Mouse (Mus musculus): ENCODE measurements around the gene Catsper3. TPM values are rescaled to one million over a fixed set of nuclear protein-coding genes. Genes with fewer than 3 reads are reported as not detected.
A peak's percentile ranks its signal among the peaks of the same experiment; 100 is the strongest.

Catsper3 gene
- total and polyA plus RNA-seq, 2 experiments: not detected

GRCm38 (mm10) chr13:55836786-55837780 is 52.7 kb downstream of the Catsper3 start:
- no peaks in the 10 kb centered on the region for H3K79me2 ChIP-seq (ENCODE audit: control insufficient read depth, insufficient read depth, low read length)
- no peaks in the 10 kb centered on the region for H3K36me3 ChIP-seq (ENCODE audit: control insufficient read depth, insufficient read depth, low read length)
- H3K9ac ChIP-seq (ENCODE audit: low read depth, low read length): no peak overlapping the region
- no peaks in the 10 kb centered on the region for H3K4me1 ChIP-seq (ENCODE audit: control insufficient read depth, insufficient read depth, low read length)
- H3K27ac ChIP-seq (replicated peaks; ENCODE audit: insufficient read depth, low read depth, low read length): no peak overlapping the region
- 5% methylated on average over 32 of the region's 32 CpGs for WGBS
- no peak for DNase-seq (ENCODE audit: extremely low read depth, low read depth, low spot score)
- H3K4me3 ChIP-seq (ENCODE audit: insufficient read depth, low read depth, low read length): no peak overlapping the region
- H3K27me3 ChIP-seq (ENCODE audit: control insufficient read depth, insufficient read depth, low read length): peaks cover 29% of the 10 kb centered on the region
- TF ChIP-seq CTCF (IDR thresholded peaks at IDR 0.05; ENCODE audit: low read depth, low read length): no peak
- TF ChIP-seq POLR2A (IDR thresholded peaks at IDR 0.05; ENCODE audit: extremely low read depth, insufficient read depth, low read length): no peak

- Histone ChIP-seq H3K27me3 (ENCODE audit: control insufficient read depth, insufficient read depth, low read length) (peaks cover 19% of the 10 kb centered on the region), H3K79me2 (ENCODE audit: control insufficient read depth, insufficient read depth, low read length) (no peaks in the 10 kb centered on the region), H3K9ac (ENCODE audit: low read depth, low read length) (no peak overlapping the region), H3K4me3 (ENCODE audit: insufficient read depth, low read depth, low read length) (no peak overlapping the region), H3K36me3 (ENCODE audit: control insufficient read depth, insufficient read depth, low read length) (no peaks in the 10 kb centered on the region), H3K4me1 (ENCODE audit: control insufficient read depth, insufficient read depth, low read length) (no peaks in the 10 kb centered on the region), H3K27ac (replicated peaks; ENCODE audit: insufficient read depth, low read depth, low read length) (no peak overlapping the region)
- 56% methylated on average over 14 of the region's 14 CpGs for WGBS
- TF ChIP-seq POLR2A (IDR thresholded peaks at IDR 0.05; ENCODE audit: extremely low read depth, insufficient read depth, low read length) (no peak), CTCF (IDR thresholded peaks at IDR 0.05; ENCODE audit: low read depth, low read length) (no peak)
- no peak for DNase-seq (ENCODE audit: extremely low read depth, low read depth, low spot score)
Observed at GRCm38 (mm10) chr13:55840223-55840622, 55.9 kb downstream of the Catsper3 start.

- H3K36me3 ChIP-seq (ENCODE audit: control insufficient read depth, insufficient read depth, low read length): no peaks in the 10 kb centered on the region
- no peak overlapping the region for H3K9ac ChIP-seq (ENCODE audit: low read depth, low read length)
- H3K27me3 ChIP-seq (ENCODE audit: control insufficient read depth, insufficient read depth, low read length): peaks cover 14% of the 10 kb centered on the region
- 92% methylated on average over 1 of the region's 1 CpGs for WGBS
- TF ChIP-seq POLR2A (IDR thresholded peaks at IDR 0.05; ENCODE audit: extremely low read depth, insufficient read depth, low read length): no peak
- peak; percentile 45; the same call in 1 of the 2 replicates for TF ChIP-seq CTCF (IDR thresholded peaks at IDR 0.05; ENCODE audit: low read depth, low read length)
- H3K4me3 ChIP-seq (ENCODE audit: insufficient read depth, low read depth, low read length): no peak overlapping the region
- DNase-seq (ENCODE audit: extremely low read depth, low read depth, low spot score): no peak
- H3K79me2 ChIP-seq (ENCODE audit: control insufficient read depth, insufficient read depth, low read length): no peaks in the 10 kb centered on the region
- no peak overlapping the region for H3K27ac ChIP-seq (replicated peaks; ENCODE audit: insufficient read depth, low read depth, low read length)
- peaks cover 7% of the 10 kb centered on the region; the same call in 1 of the 2 replicates for H3K4me1 ChIP-seq (ENCODE audit: control insufficient read depth, insufficient read depth, low read length)
Observed at GRCm38 (mm10) chr13:55843700-55844099, 59.3 kb downstream of the Catsper3 start.

- H3K4me1 ChIP-seq (ENCODE audit: control insufficient read depth, insufficient read depth, low read length): peaks cover 7% of the 10 kb centered on the region; the same call in 1 of the 2 replicates
- H3K9ac ChIP-seq (ENCODE audit: low read depth, low read length): no peak overlapping the region
- WGBS: 22% methylated on average over 10 of the region's 10 CpGs
- H3K27ac ChIP-seq (replicated peaks; ENCODE audit: insufficient read depth, low read depth, low read length): no peak overlapping the region
- no peaks in the 10 kb centered on the region for H3K79me2 ChIP-seq (ENCODE audit: control insufficient read depth, insufficient read depth, low read length)
- no peaks in the 10 kb centered on the region for H3K36me3 ChIP-seq (ENCODE audit: control insufficient read depth, insufficient read depth, low read length)
- H3K4me3 ChIP-seq (ENCODE audit: insufficient read depth, low read depth, low read length): no peak overlapping the region
- H3K27me3 ChIP-seq (ENCODE audit: control insufficient read depth, insufficient read depth, low read length): peaks cover 12% of the 10 kb centered on the region
- TF ChIP-seq POLR2A (IDR thresholded peaks at IDR 0.05; ENCODE audit: extremely low read depth, insufficient read depth, low read length) (no peak), CTCF (IDR thresholded peaks at IDR 0.05; ENCODE audit: low read depth, low read length) (no peak)
- no peak for DNase-seq (ENCODE audit: extremely low read depth, low read depth, low spot score)
Observed at GRCm38 (mm10) chr13:55847805-55848204, 63.4 kb downstream of the Catsper3 start.

GRCm38 (mm10) chr13:55848604-55849190 is 64.3 kb downstream of the Catsper3 start:
- Histone ChIP-seq H3K9ac (ENCODE audit: low read depth, low read length) (no peak overlapping the region), H3K4me3 (ENCODE audit: insufficient read depth, low read depth, low read length) (no peak overlapping the region), H3K27ac (replicated peaks; ENCODE audit: insufficient read depth, low read depth, low read length) (no peak overlapping the region), H3K79me2 (ENCODE audit: control insufficient read depth, insufficient read depth, low read length) (no peaks in the 10 kb centered on the region), H3K27me3 (ENCODE audit: control insufficient read depth, insufficient read depth, low read length) (peaks cover 12% of the 10 kb centered on the region), H3K4me1 (ENCODE audit: control insufficient read depth, insufficient read depth, low read length) (peaks cover 7% of the 10 kb centered on the region; the same call in 1 of the 2 replicates), H3K36me3 (ENCODE audit: control insufficient read depth, insufficient read depth, low read length) (no peaks in the 10 kb centered on the region)
- peak; percentile 37 for DNase-seq (ENCODE audit: extremely low read depth, low read depth, low spot score)
- TF ChIP-seq CTCF (IDR thresholded peaks at IDR 0.05; ENCODE audit: low read depth, low read length): no peak
- TF ChIP-seq POLR2A (IDR thresholded peaks at IDR 0.05; ENCODE audit: extremely low read depth, insufficient read depth, low read length): no peak
- WGBS: 16% methylated on average over 13 of the region's 13 CpGs
